Mouse (Mus musculus): Measurements from ENCODE around the gene Mvd.

DNA sequence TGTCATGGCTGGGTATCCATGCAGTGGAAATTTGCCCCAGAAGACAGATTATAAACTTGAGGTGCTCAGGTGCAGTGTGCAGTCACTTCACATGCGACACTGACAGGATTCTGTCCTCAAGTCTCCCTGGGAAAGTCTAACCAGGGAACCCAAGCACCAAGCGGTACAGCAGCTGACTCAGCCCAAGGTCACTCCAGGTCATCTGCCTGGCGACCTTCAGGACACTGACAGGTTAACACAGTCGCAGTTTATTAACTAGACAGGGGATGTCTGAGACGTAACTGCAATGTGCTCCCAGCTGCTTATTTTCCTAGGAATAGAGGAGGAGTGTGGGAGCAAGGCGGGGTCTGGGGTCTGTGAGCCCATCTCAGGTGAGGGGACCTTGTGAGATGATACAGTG is 26.2 kb upstream of the Mvd start:
- TF ChIP-seq POLR2A (IDR thresholded peaks at IDR 0.05; ENCODE audit: borderline replicate concordance, extremely low read depth, low read depth, low read length) (no peak), CTCF (IDR thresholded peaks at IDR 0.05; ENCODE audit: insufficient read depth, low read length) (no peak)
